Mouse (Mus musculus) midbrain, embryonic 10.5 days (tissue): Measurements from ENCODE around the gene Mfap1a. TPM values are rescaled to one million over a fixed set of nuclear protein-coding genes. Genes with fewer than 3 reads are reported as not detected.
A peak's percentile ranks its signal among the peaks of the same experiment; 100 is the strongest.
"Not testable (repeated sequence)": the region's sequence is repeated elsewhere in the genome, so short reads cannot be mapped to it uniquely, and the experiment has no call there.

Experiments used
- DNase-seq: peaks from one replicate; pipeline ENCODE4 v3.0.0-alpha.2; 2017; ENCODE audit warnings: low spot score
- H3K27ac ChIP-seq: fragments of 300-500 bp; sonication (generic); replicated peaks from 2 replicates; pipeline ENCODE4 v1.5.1; 2016; ENCODE audit warnings: mild to moderate bottlenecking
- H3K27me3 ChIP-seq: fragments of 300-500 bp; sonication (generic); 2 replicates; pipeline ENCODE4 v1.6.1; 2016; ENCODE audit warnings: low read depth, mild to moderate bottlenecking; ENCODE audit not compliant: poor library complexity, severe bottlenecking
- H3K36me3 ChIP-seq: fragments of 300-500 bp; sonication (generic); 2 replicates; pipeline ENCODE4 v1.6.1; 2016; ENCODE audit warnings: mild to moderate bottlenecking, moderate library complexity
- H3K4me1 ChIP-seq: fragments of 300-500 bp; sonication (generic); 2 replicates; pipeline ENCODE4 v1.6.1; 2016
- H3K4me3 ChIP-seq: fragments of 300-500 bp; sonication (generic); 2 replicates; pipeline ENCODE4 v1.5.1; 2016; ENCODE audit warnings: mild to moderate bottlenecking, moderate library complexity
- H3K9me3 ChIP-seq: fragments of 300-500 bp; sonication (generic); replicated peaks from 2 replicates; pipeline ENCODE4 v1.6.1; 2016; ENCODE audit warnings: mild to moderate bottlenecking
- WGBS: fragments of 180-500 bp; shearing (Covaris S2); methylation state at CpG from one replicate; pipeline ENCODE4 v1.1.7; 2016; 5-methylcytosine and 5-hydroxymethylcytosine counted together
- polyA plus RNA-seq: library from polyadenylated mRNA; unstranded; fragments of >200 nt; fragmentation: Nextera tagmentation; extraction: Ambion mirVana; gene quantifications from 2 replicates; pipeline ENCODE4 v1.2.1, GENCODE M21; 2016

The Mfap1a gene
- 26.4 and 29.0 TPM in 2 replicates for polyA plus RNA-seq

GRCm38 (mm10) chr2:121505942-121506882, at the start of gene Mfap1a, which contains the start of gene Wdr76:
Gene Mfap1a, minus strand, starts transcription at chr2:121506665.
Gene Wdr76, plus strand, starts transcription at chr2:121506723.
- peak; percentile 87 for DNase-seq
- peaks cover 43% of the 10 kb centered on the region for H3K36me3 ChIP-seq
- H3K27ac ChIP-seq = peak within 1 kb of the TSS; percentile 81
- WGBS = 5% methylated on average over 42 of the region's 42 CpGs
- H3K9me3 ChIP-seq, H3K27me3 ChIP-seq: not testable (repeated sequence)
- H3K4me3 ChIP-seq = peak within 1 kb of the TSS; percentile 66
- H3K4me1 ChIP-seq = peaks cover 28% of the 10 kb centered on the region

- Histone ChIP-seq H3K36me3 (peaks cover 69% of the 10 kb centered on the region), H3K27ac (no peak overlapping the region), H3K4me3 (no peak overlapping the region), H3K27me3 (no peaks in the 10 kb centered on the region), H3K4me1 (no peaks in the 10 kb centered on the region), H3K9me3 (no peaks in the 10 kb centered on the region)
- 89% methylated on average over 8 of the region's 8 CpGs for WGBS
- DNase-seq = no peak
These were observed 44.8 kb upstream of the Mfap1a start for GRCm38 (mm10) chr2:121551271-121551670.

GRCm38 (mm10) chr2:121549630-121550029, 43.2 kb upstream of the Mfap1a start:
- Histone ChIP-seq H3K4me1 (no peaks in the 10 kb centered on the region), H3K9me3 (no peaks in the 10 kb centered on the region), H3K27me3 (no peaks in the 10 kb centered on the region), H3K27ac (no peak overlapping the region), H3K36me3 (peaks cover 83% of the 10 kb centered on the region), H3K4me3 (no peak overlapping the region)
- no peak for DNase-seq
- WGBS = 89% methylated on average over 6 of the region's 6 CpGs

- Histone ChIP-seq H3K9me3 (no peaks in the 10 kb centered on the region), H3K4me1 (no peaks in the 10 kb centered on the region), H3K27me3 (no peaks in the 10 kb centered on the region), H3K36me3 (peaks cover 99% of the 10 kb centered on the region), H3K4me3 (no peak overlapping the region), H3K27ac (no peak overlapping the region)
- no peak for DNase-seq
- WGBS = 89% methylated on average over 3 of the region's 3 CpGs
These were observed 38.4 kb upstream of the Mfap1a start for GRCm38 (mm10) chr2:121544829-121545228.

- Histone ChIP-seq H3K9me3 (no peaks in the 10 kb centered on the region), H3K4me3 (no peak overlapping the region), H3K27me3 (no peaks in the 10 kb centered on the region), H3K36me3 (peaks cover 87% of the 10 kb centered on the region), H3K27ac (no peak overlapping the region), H3K4me1 (no peaks in the 10 kb centered on the region)
- no peak for DNase-seq
- WGBS = 90% methylated on average over 2 of the region's 2 CpGs
These were observed 18.6 kb upstream of the Mfap1a start for GRCm38 (mm10) chr2:121525056-121525455.

- not testable (repeated sequence) for H3K27me3 ChIP-seq, H3K9me3 ChIP-seq, H3K27ac ChIP-seq, DNase-seq, H3K4me3 ChIP-seq, H3K4me1 ChIP-seq
- H3K36me3 ChIP-seq = peaks cover 87% of the 10 kb centered on the region
- 96% methylated on average over 3 of the region's 3 CpGs for WGBS
These were observed 16.4 kb upstream of the Mfap1a start for GRCm38 (mm10) chr2:121522830-121523229.

- 95% methylated on average over 2 of the region's 2 CpGs for WGBS
- H3K4me3 ChIP-seq = no peak overlapping the region
- peaks cover 92% of the 10 kb centered on the region for H3K36me3 ChIP-seq
- DNase-seq = no peak
- no peaks in the 10 kb centered on the region for H3K9me3 ChIP-seq
- no peaks in the 10 kb centered on the region for H3K27me3 ChIP-seq
- H3K4me1 ChIP-seq = no peaks in the 10 kb centered on the region
- H3K27ac ChIP-seq = no peak overlapping the region
These were observed 15.5 kb upstream of the Mfap1a start for GRCm38 (mm10) chr2:121522006-121522405.

- 91% methylated on average over 4 of the region's 4 CpGs for WGBS
- not testable (repeated sequence) for H3K9me3 ChIP-seq, H3K4me1 ChIP-seq, H3K27me3 ChIP-seq, H3K27ac ChIP-seq, H3K4me3 ChIP-seq, DNase-seq
- peaks cover 90% of the 10 kb centered on the region for H3K36me3 ChIP-seq
These were observed 12.2 kb upstream of the Mfap1a start for GRCm38 (mm10) chr2:121518711-121519110.

GRCm38 (mm10) chr2:121518106-121518505, 11.6 kb upstream of the Mfap1a start:
- WGBS = 91% methylated on average over 5 of the region's 5 CpGs
- no peaks in the 10 kb centered on the region for H3K4me1 ChIP-seq
- no peak for DNase-seq

GRCm38 (mm10) chr2:121514211-121514610, 7.7 kb upstream of the Mfap1a start:
- Histone ChIP-seq H3K4me3 (no peak overlapping the region), H3K36me3 (peaks cover 91% of the 10 kb centered on the region), H3K9me3 (no peaks in the 10 kb centered on the region), H3K27ac (no peak overlapping the region), H3K27me3 (no peaks in the 10 kb centered on the region), H3K4me1 (peaks cover 6% of the 10 kb centered on the region)
- DNase-seq = no peak
- 95% methylated on average over 4 of the region's 4 CpGs for WGBS

More at GRCm38 (mm10) chr2:121518106-121518505, 11.6 kb upstream of the Mfap1a start:
- Histone ChIP-seq H3K36me3 (peaks cover 89% of the 10 kb centered on the region), H3K4me3 (no peak overlapping the region), H3K27ac (no peak overlapping the region), H3K27me3 (no peaks in the 10 kb centered on the region), H3K9me3 (no peaks in the 10 kb centered on the region)

- WGBS = 90% methylated on average over 5 of the region's 5 CpGs
- peaks cover 15% of the 10 kb centered on the region for H3K4me1 ChIP-seq
- not testable (repeated sequence) for H3K27me3 ChIP-seq, H3K4me3 ChIP-seq, H3K27ac ChIP-seq, DNase-seq, H3K9me3 ChIP-seq
- peaks cover 90% of the 10 kb centered on the region for H3K36me3 ChIP-seq
These were observed 6.7 kb upstream of the Mfap1a start for GRCm38 (mm10) chr2:121512991-121513765.

- no peak overlapping the region for H3K27ac ChIP-seq
- no peaks in the 10 kb centered on the region for H3K9me3 ChIP-seq
- H3K27me3 ChIP-seq = no peaks in the 10 kb centered on the region
- WGBS = 96% methylated on average over 8 of the region's 8 CpGs
- H3K4me1 ChIP-seq = peaks cover 26% of the 10 kb centered on the region
- H3K36me3 ChIP-seq = peaks cover 75% of the 10 kb centered on the region
- no peak for DNase-seq
- no peak overlapping the region for H3K4me3 ChIP-seq
These were observed 4.9 kb upstream of the Mfap1a start for GRCm38 (mm10) chr2:121511401-121511800.
